Mouse (Mus musculus): ENCODE data around the gene Gm1330. TPM values are rescaled to one million over a fixed set of nuclear protein-coding genes. Genes with fewer than 3 reads are reported as not detected.
"Not testable (repeated sequence)": the region's sequence is repeated elsewhere in the genome, so short reads cannot be mapped to it uniquely, and the experiment has no call there.

The Gm1330 gene
- total RNA-seq (2021) = not detected

DNA sequence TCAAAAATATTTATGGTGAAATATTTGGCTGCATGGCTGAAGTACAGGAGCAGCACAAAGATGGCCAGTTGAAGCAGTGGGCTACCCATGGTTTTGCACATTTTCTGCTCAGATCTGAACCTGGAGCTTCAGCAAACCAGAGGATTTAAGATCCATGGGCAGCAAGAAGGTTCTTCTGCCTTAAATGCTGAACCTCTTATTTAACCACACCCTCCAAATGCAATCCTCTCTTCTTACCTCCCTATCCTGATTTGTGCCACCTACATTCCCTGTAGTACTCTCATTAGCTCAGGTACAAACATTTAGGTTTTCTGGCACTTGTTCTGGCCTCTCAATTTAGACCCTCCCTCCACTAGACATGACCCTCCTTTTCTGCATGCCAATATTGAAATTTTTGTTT, at the start of gene Gm1330:
Gene Gm1330 (minus strand): TSS at position 101 of the 400 bp plus-strand sequence.
- DNase-seq (ENCODE audit: low spot score) = no peak
- intact Hi-C loops (cut with DNase I) = no loop called here

DNA sequence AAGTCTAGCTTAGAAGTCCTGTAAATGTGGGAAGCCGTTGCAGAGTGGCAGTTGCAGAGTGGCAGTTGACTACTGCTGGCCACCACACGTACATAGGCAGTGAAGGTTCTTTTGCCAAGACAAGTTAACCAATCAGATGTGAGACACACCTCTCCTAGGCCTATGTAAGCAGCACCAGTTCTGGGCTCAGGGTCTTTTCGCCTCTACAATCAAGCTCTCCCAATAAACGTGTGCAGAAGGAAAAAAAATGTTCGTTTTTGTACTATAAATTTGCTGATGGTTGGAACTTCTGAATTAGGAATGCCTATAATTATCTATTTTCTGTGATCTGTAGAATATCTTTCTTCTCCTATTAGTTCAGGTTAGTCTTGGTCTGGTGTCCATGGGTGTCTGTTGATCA, 14.1 kb upstream of the Gm1330 start, which contains the start of gene Gm10750:
Gene Gm10750 (minus strand): TSS at position 101 of the 400 bp plus-strand sequence.
- DNase-seq (ENCODE audit: low spot score); intact Hi-C loops (cut with DNase I): not testable (repeated sequence)

- DNase-seq (ENCODE audit: low spot score) = no peak
- intact Hi-C loops (cut with DNase I) = no loop called here
Measured at GRCm38 (mm10) chr2:149004826-149005225, 1.8 kb upstream of the Gm1330 start.

- intact Hi-C loops (cut with DNase I) = no loop called here
- DNase-seq (ENCODE audit: low spot score) = no peak
Measured at GRCm38 (mm10) chr2:148995133-148995532, 7.9 kb downstream of the Gm1330 start.

Other genes with a start within 250 kb of the Gm1330 start
- not detected for gene Cst11, start 231.8 kb downstream of the Gm1330 start, total RNA-seq (2021)
- not detected for gene 8030411F24Rik, start 221.2 kb downstream of the Gm1330 start, total RNA-seq (2021)
- gene Cst12, start 213.9 kb downstream of the Gm1330 start, total RNA-seq (2021) = 1 to 10 TPM in 1 of 2 experiments, under 1 TPM in 1; 0.52 to 2.1 TPM
- gene Cst8, start 204.5 kb downstream of the Gm1330 start, total RNA-seq (2021) = not detected
- gene Cst13, start 183.2 kb downstream of the Gm1330 start, total RNA-seq (2021) = not detected
- gene Cst9, start 168.1 kb downstream of the Gm1330 start, total RNA-seq (2021) = 1 to 10 TPM; 1.3 to 1.8 TPM
- gene 9230104L09Rik, start 138.2 kb downstream of the Gm1330 start, total RNA-seq (2021) = under 1 TPM; 0.49 to 0.95 TPM
- gene Cst3, start 127.6 kb downstream of the Gm1330 start, total RNA-seq (2021) = 1,000 to 10,000 TPM in 1 of 2 experiments, 100 to 1,000 TPM in 1; 940 to 1,010 TPM
- not detected for gene Gm10750, start 14.0 kb upstream of the Gm1330 start, total RNA-seq (2021)

All from heart, postnatal 25 days (tissue).